Mouse (Mus musculus): ENCODE data around the gene Ehd1. TPM values are rescaled to one million over a fixed set of nuclear protein-coding genes. Genes with fewer than 3 reads are reported as not detected.

The Ehd1 gene
- total RNA-seq, 2 experiments from 2014 or later, result 36.4 to 43.5 TPM

DNA sequence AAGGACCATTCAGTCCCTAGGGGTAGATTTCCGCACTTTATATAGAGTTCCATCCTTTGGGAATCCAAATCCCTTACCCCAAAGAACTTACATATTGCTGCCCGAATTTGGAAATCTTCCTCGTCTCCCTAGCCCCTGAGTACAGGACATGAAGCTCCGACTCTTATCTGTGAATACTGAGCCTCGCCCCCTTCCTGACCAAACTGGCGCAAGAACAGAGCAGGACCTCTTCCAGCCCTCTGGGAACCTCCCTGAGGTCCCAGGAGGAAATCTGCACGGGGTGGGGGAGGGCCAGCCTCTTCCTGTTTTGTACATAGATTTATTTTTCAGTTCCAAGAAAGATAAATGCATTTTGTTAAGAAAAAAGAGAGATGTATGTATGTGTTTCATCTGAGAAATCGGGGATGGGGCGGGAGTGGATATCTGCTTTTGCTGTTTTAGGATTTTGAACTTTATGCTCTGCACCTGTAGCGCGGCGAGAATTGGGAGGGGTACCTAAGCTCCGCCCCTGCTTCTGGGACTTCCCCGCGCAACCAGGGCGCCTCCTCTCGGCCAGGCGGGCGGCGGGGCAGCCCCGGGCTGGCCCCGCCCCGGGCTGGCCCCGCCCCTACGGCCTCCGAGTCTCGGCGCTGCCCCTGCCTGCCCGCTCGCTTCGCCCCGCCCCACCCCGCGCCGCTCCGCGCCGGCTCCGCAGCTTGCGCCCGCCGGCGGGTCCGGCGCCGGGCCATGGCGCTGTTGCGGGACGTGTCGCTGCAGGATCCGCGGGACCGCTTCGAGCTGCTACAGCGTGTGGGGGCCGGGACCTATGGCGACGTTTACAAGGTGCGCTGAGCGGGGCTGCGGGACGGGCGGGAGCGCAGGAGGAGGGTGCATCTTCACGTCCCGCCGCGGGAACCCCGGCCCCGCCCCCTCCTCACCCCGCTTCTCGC lies 64.3 kb downstream of the Ehd1 start, which contains the start of gene Map4k2:
Gene Map4k2, plus strand, starts transcription at position 612 of the 929 bp plus-strand sequence.
- peak; percentile 78 to 83 for DNase-seq (ENCODE audit: extremely low spot score in 1 of 2, low spot score in 2 of 2)
- intact Hi-C loops (cut with DNase I), result no loop called here
- peak; percentile 33 for TF ChIP-seq CTCF (IDR thresholded peaks at IDR 0.05)
- Histone ChIP-seq H3K27ac (peak within 1 kb of the TSS; percentile 86), H3K4me3 (peak within 1 kb of the TSS; percentile 81)

GRCm38 (mm10) chr19:6341453-6342077 lies 65.0 kb downstream of the Ehd1 start:
- intact Hi-C loops (cut with DNase I), result no loop called here
- DNase-seq (ENCODE audit: extremely low spot score in 1 of 2, low spot score in 2 of 2), result no peak
- Histone ChIP-seq H3K27ac (peak overlapping the region; percentile 86), H3K4me3 (peak overlapping the region; percentile 81)
- no peak for TF ChIP-seq CTCF (IDR thresholded peaks at IDR 0.05)

- DNase-seq (ENCODE audit: extremely low spot score in 1 of 2, low spot score in 2 of 2), result no peak
- peak overlapping the region; percentile 81 for H3K4me3 ChIP-seq
- peak overlapping the region; percentile 28; the same call in 1 of the 2 replicates for H3K27ac ChIP-seq
- intact Hi-C loops (cut with DNase I), result no loop called here
- no peak for TF ChIP-seq CTCF (IDR thresholded peaks at IDR 0.05)
Observed at GRCm38 (mm10) chr19:6342276-6342933, 65.9 kb downstream of the Ehd1 start.

DNA sequence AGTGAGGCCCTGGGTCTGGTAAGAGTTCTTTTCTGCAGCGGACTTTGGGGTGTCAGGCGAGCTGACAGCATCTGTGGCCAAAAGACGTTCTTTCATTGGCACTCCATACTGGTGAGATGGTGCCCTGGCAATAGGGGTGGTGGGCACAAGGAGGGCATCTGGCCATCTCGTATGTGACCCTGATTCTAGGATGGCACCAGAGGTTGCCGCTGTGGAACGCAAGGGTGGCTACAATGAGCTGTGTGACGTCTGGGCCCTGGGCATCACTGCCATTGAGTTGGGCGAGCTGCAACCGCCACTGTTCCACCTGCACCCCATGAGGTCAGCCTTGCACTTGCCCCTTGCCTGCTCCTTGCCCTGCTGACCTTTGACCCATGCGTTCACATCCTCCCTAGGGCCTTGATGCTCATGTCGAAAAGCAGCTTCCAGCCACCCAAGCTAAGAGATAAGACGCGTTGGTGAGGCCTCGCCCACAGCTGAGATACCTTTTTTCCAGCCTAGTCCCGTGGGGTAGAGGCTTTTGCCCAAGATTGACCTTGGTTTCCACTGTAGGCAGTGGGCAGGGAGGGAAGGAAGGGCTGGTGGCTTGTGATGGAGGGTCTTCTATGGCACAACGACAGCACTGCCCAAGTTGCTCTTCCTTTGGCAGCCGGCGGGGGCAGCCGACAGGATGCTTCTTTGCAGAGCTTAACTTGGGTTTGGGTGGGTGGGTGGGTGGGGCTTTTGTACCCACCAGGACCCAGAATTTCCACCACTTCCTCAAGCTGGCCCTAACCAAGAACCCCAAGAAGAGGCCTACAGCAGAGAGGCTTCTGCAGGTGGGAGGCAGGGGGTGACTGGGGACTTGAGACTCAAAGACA lies 66.8 kb downstream of the Ehd1 start:
- Histone ChIP-seq H3K27ac (no peak overlapping the region), H3K4me3 (no peak overlapping the region)
- DNase-seq (ENCODE audit: extremely low spot score in 1 of 2, low spot score in 2 of 2), result no peak
- intact Hi-C loops (cut with DNase I), result no loop called here
- TF ChIP-seq CTCF (IDR thresholded peaks at IDR 0.05), result no peak; the same call in 1 of the 2 replicates

GRCm38 (mm10) chr19:6343996-6344395 lies 67.5 kb downstream of the Ehd1 start:
- DNase-seq (ENCODE audit: extremely low spot score in 1 of 2, low spot score in 2 of 2), result no peak
- Histone ChIP-seq H3K27ac (no peak overlapping the region), H3K4me3 (no peak overlapping the region)
- TF ChIP-seq CTCF (IDR thresholded peaks at IDR 0.05), result no peak
- intact Hi-C loops (cut with DNase I), result no loop called here

- no peak for DNase-seq (ENCODE audit: extremely low spot score in 1 of 2, low spot score in 2 of 2)
- Histone ChIP-seq H3K27ac (no peak overlapping the region), H3K4me3 (no peak overlapping the region)
- no peak for TF ChIP-seq CTCF (IDR thresholded peaks at IDR 0.05)
- intact Hi-C loops (cut with DNase I), result no loop called here
Observed at GRCm38 (mm10) chr19:6346023-6346422, 69.5 kb downstream of the Ehd1 start.

GRCm38 (mm10) chr19:6346661-6347060 lies 70.1 kb downstream of the Ehd1 start:
- TF ChIP-seq CTCF (IDR thresholded peaks at IDR 0.05), result no peak
- DNase-seq (ENCODE audit: extremely low spot score in 1 of 2, low spot score in 2 of 2), result no peak
- H3K27ac ChIP-seq, result no peak overlapping the region
- intact Hi-C loops (cut with DNase I), result no loop called here
- H3K4me3 ChIP-seq, result no peak overlapping the region

GRCm38 (mm10) chr19:6347615-6348014 lies 71.1 kb downstream of the Ehd1 start:
- TF ChIP-seq CTCF (IDR thresholded peaks at IDR 0.05), result no peak
- intact Hi-C loops (cut with DNase I), result no loop called here
- H3K4me3 ChIP-seq, result no peak overlapping the region
- H3K27ac ChIP-seq, result no peak overlapping the region
- no peak for DNase-seq (ENCODE audit: extremely low spot score in 1 of 2, low spot score in 2 of 2)

DNA sequence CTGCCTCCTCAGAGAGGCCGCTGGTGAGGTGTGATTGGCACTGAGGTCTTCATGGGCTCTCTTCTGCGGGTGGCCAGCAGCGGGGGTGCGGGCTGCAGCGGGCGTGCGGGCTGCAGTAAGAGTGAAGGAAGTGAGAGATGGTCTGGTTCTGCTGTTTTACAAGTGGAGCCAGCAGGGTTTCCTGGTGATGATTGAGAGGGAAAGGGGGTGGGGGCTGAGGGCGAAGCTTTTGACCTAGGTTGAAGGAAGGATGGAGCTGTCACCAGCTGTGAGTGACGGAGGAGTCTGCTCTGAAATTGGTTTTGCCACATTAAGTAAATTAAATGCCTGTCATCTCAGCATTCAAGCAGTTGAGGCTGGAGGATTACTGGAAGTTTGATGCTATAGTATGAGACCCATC lies 72.2 kb downstream of the Ehd1 start:
- TF ChIP-seq CTCF (IDR thresholded peaks at IDR 0.05), result no peak
- Histone ChIP-seq H3K4me3 (no peak overlapping the region), H3K27ac (no peak overlapping the region)
- no peak for DNase-seq (ENCODE audit: extremely low spot score in 1 of 2, low spot score in 2 of 2)
- intact Hi-C loops (cut with DNase I), result no loop called here

DNA sequence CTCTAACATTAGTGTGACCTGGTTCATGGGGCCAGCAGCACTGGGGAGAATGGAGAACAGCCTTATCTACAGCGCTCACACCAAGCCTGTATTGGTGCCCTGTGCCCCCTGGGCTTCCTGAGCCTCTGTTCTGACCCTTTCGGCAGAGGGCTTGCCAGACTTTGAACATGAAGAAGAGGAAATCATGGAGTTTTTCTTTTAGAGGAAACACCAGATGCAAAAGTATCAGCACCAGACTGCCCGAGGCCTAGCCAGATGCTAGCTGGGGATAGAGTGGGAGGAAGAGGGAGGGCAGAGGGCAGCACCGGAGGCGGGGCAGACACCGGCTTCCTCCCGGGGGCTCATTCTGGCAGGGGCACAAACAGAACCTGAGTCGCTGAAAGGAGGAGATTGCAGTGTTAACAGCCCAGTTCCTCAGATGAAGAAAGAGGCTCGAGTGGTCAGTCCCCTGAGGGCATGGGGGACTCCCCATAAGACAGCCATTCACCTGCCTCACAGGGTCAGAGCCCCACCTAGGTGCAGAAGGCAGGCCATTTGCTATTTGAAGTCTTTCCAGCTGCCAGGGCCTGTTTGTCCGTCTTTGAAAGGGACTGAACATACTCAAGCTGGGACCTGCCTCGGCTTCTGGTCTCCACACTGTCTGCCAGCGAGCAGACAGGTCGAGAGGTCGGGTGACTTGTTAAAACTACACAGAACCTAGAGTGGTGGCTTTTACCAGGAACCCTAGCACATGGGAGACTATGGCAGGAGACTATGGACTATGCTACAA lies 72.9 kb downstream of the Ehd1 start:
- Histone ChIP-seq H3K27ac (no peak overlapping the region), H3K4me3 (no peak overlapping the region)
- no peak for DNase-seq (ENCODE audit: extremely low spot score in 1 of 2, low spot score in 2 of 2)
- intact Hi-C loops (cut with DNase I), result no loop called here
- TF ChIP-seq CTCF (IDR thresholded peaks at IDR 0.05), result no peak

Small RNAs within 50 kb of the gene (microRNA-seq; reads per million reads assigned to microRNA genes)
- gene Mir192 (9.0 to 10.5 reads per million in 2 experiments), gene Mir194-2 (10.2 to 12.9 reads per million in 2 experiments), gene Mir6989 (2.2 to 4.4 reads per million in 2 experiments)

Other genes starting within 250 kb of the Ehd1 start
- gene Syvn1, start 230.1 kb upstream of the Ehd1 start, total RNA-seq (2021), result 10 to 100 TPM; 45.7 to 45.8 TPM
- gene Mrpl49, start 218.9 kb upstream of the Ehd1 start, total RNA-seq (2021), result 10 to 100 TPM; 40.9 to 41.3 TPM
- 100 to 1,000 TPM; 663 to 678 TPM for gene Fau, start 218.9 kb upstream of the Ehd1 start, total RNA-seq (2021)
- gene Znhit2, start 215.5 kb upstream of the Ehd1 start, total RNA-seq (2021), result 10 to 100 TPM; 33.9 to 39.1 TPM
- 10 to 100 TPM; 26.9 to 30.4 TPM for gene Tm7sf2, start 208.4 kb upstream of the Ehd1 start, total RNA-seq (2021)
- gene Vps51, start 199.5 kb upstream of the Ehd1 start, total RNA-seq (2021), result 100 to 1,000 TPM in 1 of 2 experiments, 10 to 100 TPM in 1; 85.3 to 101 TPM
- gene Tmem262, start 196.7 kb upstream of the Ehd1 start, total RNA-seq (2021), result not detected
- under 1 TPM in 1 of 2 experiments, not detected in 1; 0.54 TPM for gene Gm28374, start 194.5 kb upstream of the Ehd1 start, total RNA-seq (2021)
- 10 to 100 TPM; 41.8 to 45.8 TPM for gene Zfpl1, start 191.8 kb upstream of the Ehd1 start, total RNA-seq (2021)
- gene Cdca5, start 191.7 kb upstream of the Ehd1 start, total RNA-seq (2021), result not detected
- not detected for gene AC131692.1, start 182.3 kb upstream of the Ehd1 start, total RNA-seq (2021)
- not detected for gene Naaladl1, start 170.9 kb upstream of the Ehd1 start, total RNA-seq (2021)
- gene Sac3d1, start 158.1 kb upstream of the Ehd1 start, total RNA-seq (2021), result 10 to 100 TPM; 19.3 to 22.4 TPM
- 10 to 100 TPM; 41.9 to 43.1 TPM for gene Snx15, start 148.4 kb upstream of the Ehd1 start, total RNA-seq (2021)
- under 1 TPM; 0.26 to 0.84 TPM for gene Batf2, start 135.7 kb upstream of the Ehd1 start, total RNA-seq (2021)
- gene Arl2, start 135.2 kb upstream of the Ehd1 start, total RNA-seq (2021), result 10 to 100 TPM; 74.2 to 82.3 TPM
- not detected for gene Majin, start 92.3 kb upstream of the Ehd1 start, total RNA-seq (2021)
- not detected for gene Gpha2, start 50.3 kb upstream of the Ehd1 start, total RNA-seq (2021)
- 100 to 1,000 TPM; 149 to 158 TPM for gene Ppp2r5b, start 40.9 kb upstream of the Ehd1 start, total RNA-seq (2021)
- gene Atg2a, start 35.1 kb upstream of the Ehd1 start, total RNA-seq (2021), result 10 to 100 TPM; 37.4 to 40.1 TPM
- 1 to 10 TPM; 3.4 to 4.1 TPM for gene Cdc42bpg, start 29.7 kb downstream of the Ehd1 start, total RNA-seq (2021)
- 10 to 100 TPM; 64.7 to 72.5 TPM for gene Men1, start 58.3 kb downstream of the Ehd1 start, total RNA-seq (2021)
- 100 to 1,000 TPM in 1 of 2 experiments, 10 to 100 TPM in 1; 94.9 to 108 TPM for gene Map4k2, start 64.4 kb downstream of the Ehd1 start, total RNA-seq (2021)
- gene Sf1, start 87.0 kb downstream of the Ehd1 start, total RNA-seq (2021), result 100 to 1,000 TPM; 208 to 212 TPM
- gene Pygm, start 107.7 kb downstream of the Ehd1 start, total RNA-seq (2021), result 10 to 100 TPM; 28.4 to 32.7 TPM
- 10 to 100 TPM; 61.1 to 72.2 TPM for gene Rasgrp2, start 122.6 kb downstream of the Ehd1 start, total RNA-seq (2021)
- 100 to 1,000 TPM; 618 to 620 TPM for gene Nrxn2, start 142.0 kb downstream of the Ehd1 start, total RNA-seq (2021)

All from left cerebral cortex, adult 2 months (tissue).